Mouse (Mus musculus) stomach, embryonic 15.5 days (tissue): ENCODE measurements around the gene Nlrc3. TPM values are rescaled to one million over a fixed set of nuclear protein-coding genes. Genes with fewer than 3 reads are reported as not detected.
"Not testable (repeated sequence)": the region's sequence is repeated elsewhere in the genome, so short reads cannot be mapped to it uniquely, and the experiment has no call there.

Experiments
- ATAC-seq: fragments of 200-750 bp; cut with Nextera tagmentation; 2 replicates; pipeline ENCODE4 v1.8.0; 2017; ENCODE audit warnings: low read depth, moderate number of reproducible peaks, moderate TSS enrichment; ENCODE audit not compliant: insufficient read depth, low FRiP score
- H3K27ac ChIP-seq: fragments of 300-500 bp; sonication (generic); 2 replicates; pipeline ENCODE4 v1.5.1; 2015; ENCODE audit warnings: mild to moderate bottlenecking, inconsistent platforms
- H3K27me3 ChIP-seq: fragments of 300-500 bp; sonication (generic); replicated peaks from 2 replicates; pipeline ENCODE4 v1.6.1; 2015; ENCODE audit warnings: inconsistent platforms
- H3K36me3 ChIP-seq: fragments of 300-500 bp; sonication (generic); 2 replicates; pipeline ENCODE4 v1.6.1; 2015; ENCODE audit warnings: inconsistent platforms
- H3K4me1 ChIP-seq: fragments of 300-500 bp; sonication (generic); 2 replicates; pipeline ENCODE4 v1.6.1; 2015; ENCODE audit warnings: inconsistent platforms
- H3K4me2 ChIP-seq: fragments of 300-500 bp; sonication (generic); 2 replicates; pipeline ENCODE4 v1.6.1; 2015; ENCODE audit warnings: mild to moderate bottlenecking, inconsistent platforms
- H3K4me3 ChIP-seq: fragments of 300-500 bp; sonication (generic); replicated peaks from 2 replicates; pipeline ENCODE4 v1.5.1; 2015; ENCODE audit warnings: inconsistent platforms
- H3K9ac ChIP-seq: fragments of 300-500 bp; sonication (generic); 2 replicates; pipeline ENCODE4 v1.6.1; 2015; ENCODE audit warnings: inconsistent platforms
- H3K9me3 ChIP-seq: fragments of 300-500 bp; sonication (generic); 2 replicates; pipeline ENCODE4 v1.6.1; 2016; ENCODE audit warnings: inconsistent platforms
- WGBS: fragments of 180-500 bp; shearing (Covaris S2); methylation state at CpG from one replicate; pipeline ENCODE4 v1.1.7; 2015; 5-methylcytosine and 5-hydroxymethylcytosine counted together
- polyA plus RNA-seq: library from polyadenylated mRNA; unstranded; fragments of >200 nt; fragmentation: Nextera tagmentation; extraction: Ambion mirVana; gene quantifications from 2 replicates; pipeline ENCODE4 v1.2.1, GENCODE M21; 2015

Nlrc3 gene
- polyA plus RNA-seq, 1 experiment from 2014 or later = 0.91 TPM

- WGBS = 34% methylated on average over 3 of the region's 3 CpGs
- ATAC-seq = no peak
Observed at GRCm38 (mm10) chr16:3976712-3977111, 280 bp upstream of the Nlrc3 start.

GRCm38 (mm10) chr16:3975658-3976057 lies 774 bp downstream of the Nlrc3 start:
- Histone ChIP-seq H3K27me3 (no peaks in the 10 kb centered on the region), H3K4me2 (no peak overlapping the region), H3K27ac (no peak overlapping the region), H3K4me1 (no peaks in the 10 kb centered on the region), H3K9me3 (no peaks in the 10 kb centered on the region), H3K36me3 (peaks cover 20% of the 10 kb centered on the region), H3K4me3 (no peak overlapping the region), H3K9ac (no peak overlapping the region)
- WGBS = 62% methylated on average over 7 of the region's 7 CpGs
- peak; percentile 84 for ATAC-seq

More at GRCm38 (mm10) chr16:3976712-3977111, 280 bp upstream of the Nlrc3 start:
- H3K9me3 ChIP-seq = no peaks in the 10 kb centered on the region
- H3K9ac ChIP-seq = no peak overlapping the region
- H3K4me3 ChIP-seq = no peak overlapping the region
- H3K4me2 ChIP-seq = no peak overlapping the region
- H3K4me1 ChIP-seq = no peaks in the 10 kb centered on the region
- no peak overlapping the region for H3K27ac ChIP-seq
- H3K27me3 ChIP-seq = no peaks in the 10 kb centered on the region
- peaks cover 29% of the 10 kb centered on the region for H3K36me3 ChIP-seq

- H3K4me3 ChIP-seq, H3K27me3 ChIP-seq, H3K4me2 ChIP-seq, H3K36me3 ChIP-seq, H3K9me3 ChIP-seq, ATAC-seq, H3K4me1 ChIP-seq, H3K27ac ChIP-seq, H3K9ac ChIP-seq: not testable (repeated sequence)
- 93% methylated on average over 19 of the region's 19 CpGs for WGBS
Observed at GRCm38 (mm10) chr16:3974456-3974855, 2.0 kb downstream of the Nlrc3 start.

GRCm38 (mm10) chr16:3965534-3965933 lies 10.9 kb downstream of the Nlrc3 start:
- Histone ChIP-seq H3K9ac (no peak overlapping the region), H3K4me2 (no peak overlapping the region), H3K27me3 (no peaks in the 10 kb centered on the region), H3K4me1 (no peaks in the 10 kb centered on the region), H3K9me3 (no peaks in the 10 kb centered on the region), H3K36me3 (no peaks in the 10 kb centered on the region), H3K27ac (no peak overlapping the region), H3K4me3 (no peak overlapping the region)
- WGBS = 72% methylated on average over 3 of the region's 3 CpGs
- no peak for ATAC-seq

- Histone ChIP-seq H3K9me3 (no peaks in the 10 kb centered on the region), H3K9ac (no peak overlapping the region), H3K27me3 (no peaks in the 10 kb centered on the region), H3K4me1 (no peaks in the 10 kb centered on the region), H3K4me2 (no peak overlapping the region), H3K36me3 (no peaks in the 10 kb centered on the region), H3K27ac (no peak overlapping the region), H3K4me3 (no peak overlapping the region)
- ATAC-seq = peak; percentile 69
- 67% methylated on average over 10 of the region's 10 CpGs for WGBS
Observed at GRCm38 (mm10) chr16:3964990-3965389, 11.4 kb downstream of the Nlrc3 start.

GRCm38 (mm10) chr16:3959261-3959660 lies 17.2 kb downstream of the Nlrc3 start:
- ATAC-seq = no peak
- H3K9ac ChIP-seq = no peak overlapping the region
- no peaks in the 10 kb centered on the region for H3K9me3 ChIP-seq
- no peak overlapping the region for H3K27ac ChIP-seq
- H3K4me1 ChIP-seq = no peaks in the 10 kb centered on the region
- WGBS = 47% methylated on average over 2 of the region's 2 CpGs
- H3K36me3 ChIP-seq = no peaks in the 10 kb centered on the region
- no peak overlapping the region for H3K4me2 ChIP-seq
- H3K27me3 ChIP-seq = no peaks in the 10 kb centered on the region
- no peak overlapping the region for H3K4me3 ChIP-seq

- Histone ChIP-seq H3K9me3 (no peaks in the 10 kb centered on the region), H3K9ac (no peak overlapping the region), H3K27ac (no peak overlapping the region), H3K36me3 (no peaks in the 10 kb centered on the region), H3K4me1 (no peaks in the 10 kb centered on the region), H3K27me3 (no peaks in the 10 kb centered on the region), H3K4me3 (no peak overlapping the region), H3K4me2 (no peak overlapping the region)
- ATAC-seq = no peak
- WGBS = 79% methylated on average over 6 of the region's 6 CpGs
Observed at GRCm38 (mm10) chr16:3956369-3956768, 20.1 kb downstream of the Nlrc3 start.

- no peaks in the 10 kb centered on the region for H3K9me3 ChIP-seq
- H3K36me3 ChIP-seq = no peaks in the 10 kb centered on the region
- H3K4me3 ChIP-seq = no peak overlapping the region
- ATAC-seq = no peak
- H3K27me3 ChIP-seq = no peaks in the 10 kb centered on the region
- H3K4me2 ChIP-seq = no peak overlapping the region
- no peaks in the 10 kb centered on the region for H3K4me1 ChIP-seq
- 90% methylated on average over 1 of the region's 1 CpGs for WGBS
- H3K9ac ChIP-seq = no peak overlapping the region
- H3K27ac ChIP-seq = no peak overlapping the region
Observed at GRCm38 (mm10) chr16:3951141-3951540, 25.3 kb downstream of the Nlrc3 start.

- Histone ChIP-seq H3K4me3 (no peak overlapping the region), H3K9ac (no peak overlapping the region), H3K9me3 (no peaks in the 10 kb centered on the region), H3K4me1 (no peaks in the 10 kb centered on the region), H3K36me3 (peaks cover 19% of the 10 kb centered on the region), H3K27ac (no peak overlapping the region), H3K27me3 (no peaks in the 10 kb centered on the region), H3K4me2 (no peak overlapping the region)
- no peak for ATAC-seq
- 90% methylated on average over 4 of the region's 4 CpGs for WGBS
Observed at GRCm38 (mm10) chr16:3934701-3935100, 41.7 kb downstream of the Nlrc3 start.

- Histone ChIP-seq H3K27me3 (no peaks in the 10 kb centered on the region), H3K4me3 (no peak overlapping the region), H3K36me3 (peaks cover 19% of the 10 kb centered on the region), H3K27ac (no peak overlapping the region), H3K4me2 (no peak overlapping the region), H3K9ac (no peak overlapping the region), H3K9me3 (no peaks in the 10 kb centered on the region), H3K4me1 (no peaks in the 10 kb centered on the region)
- no peak for ATAC-seq
- WGBS = 94% methylated on average over 1 of the region's 1 CpGs
Observed at GRCm38 (mm10) chr16:3934091-3934490, 42.3 kb downstream of the Nlrc3 start.

- H3K4me1 ChIP-seq = no peaks in the 10 kb centered on the region
- H3K4me2 ChIP-seq = no peak overlapping the region
- H3K4me3 ChIP-seq = no peak overlapping the region
- 91% methylated on average over 6 of the region's 6 CpGs for WGBS
- no peak overlapping the region for H3K27ac ChIP-seq
- ATAC-seq = no peak
- H3K9ac ChIP-seq = no peak overlapping the region
- H3K36me3 ChIP-seq = peaks cover 21% of the 10 kb centered on the region
- no peaks in the 10 kb centered on the region for H3K9me3 ChIP-seq
- H3K27me3 ChIP-seq = no peaks in the 10 kb centered on the region
Observed at GRCm38 (mm10) chr16:3933536-3933935, 42.9 kb downstream of the Nlrc3 start.

GRCm38 (mm10) chr16:3929151-3929550 lies 47.3 kb downstream of the Nlrc3 start:
- H3K9me3 ChIP-seq = no peaks in the 10 kb centered on the region
- H3K27me3 ChIP-seq = no peaks in the 10 kb centered on the region
- H3K27ac ChIP-seq = no peak overlapping the region
- no peaks in the 10 kb centered on the region for H3K4me1 ChIP-seq
- H3K4me3 ChIP-seq = no peak overlapping the region
- ATAC-seq = no peak
- WGBS = 81% methylated on average over 7 of the region's 7 CpGs
- H3K9ac ChIP-seq = no peak overlapping the region
- H3K36me3 ChIP-seq = peaks cover 15% of the 10 kb centered on the region
- H3K4me2 ChIP-seq = no peak overlapping the region

GRCm38 (mm10) chr16:3928582-3928981 lies 47.9 kb downstream of the Nlrc3 start:
- H3K4me1 ChIP-seq = no peaks in the 10 kb centered on the region
- no peak overlapping the region for H3K4me3 ChIP-seq
- H3K4me2 ChIP-seq = no peak overlapping the region
- H3K9me3 ChIP-seq = no peaks in the 10 kb centered on the region
- WGBS = 24% methylated on average over 1 of the region's 1 CpGs
- no peaks in the 10 kb centered on the region for H3K27me3 ChIP-seq
- peaks cover 15% of the 10 kb centered on the region for H3K36me3 ChIP-seq
- no peak overlapping the region for H3K9ac ChIP-seq
- ATAC-seq = no peak
- H3K27ac ChIP-seq = no peak overlapping the region
